Mouse (Mus musculus): ENCODE results near the gene Cdk17. TPM values are rescaled to one million over a fixed set of nuclear protein-coding genes. Genes with fewer than 3 reads are reported as not detected.
A peak's percentile ranks its signal among the peaks of the same experiment; 100 is the strongest.

Gene Cdk17
- polyA plus RNA-seq, 1 experiment from 2014 or later = 26.9 TPM

- Histone ChIP-seq H3K4me3 (ENCODE audit: low read depth, low read length) (no peak overlapping the region), H3K4me2 (ENCODE audit: low read depth, low read length) (no peak overlapping the region), H3K27ac (replicated peaks; ENCODE audit: low read depth, low read length) (no peak overlapping the region), H3K9ac (ENCODE audit: low read depth, low read length) (no peak overlapping the region), H3K36me3 (ENCODE audit: control insufficient read depth, insufficient read depth, low read length) (peaks cover 75% of the 10 kb centered on the region), H3K27me3 (replicated peaks; ENCODE audit: control insufficient read depth, insufficient read depth, low read length) (no peaks in the 10 kb centered on the region), H3K9me3 (ENCODE audit: control insufficient read depth, low read length) (no peaks in the 10 kb centered on the region), H3K4me1 (ENCODE audit: control insufficient read depth, insufficient read depth, low read length) (no peaks in the 10 kb centered on the region)
- 91% methylated on average over 9 of the region's 9 CpGs for WGBS
- no peak for ATAC-seq (ENCODE audit: low read depth)
- no peak for DNase-seq (ENCODE audit: low spot score)
Observed at GRCm38 (mm10) chr10:93234692-93235091, 74.0 kb downstream of the Cdk17 start.

DNA sequence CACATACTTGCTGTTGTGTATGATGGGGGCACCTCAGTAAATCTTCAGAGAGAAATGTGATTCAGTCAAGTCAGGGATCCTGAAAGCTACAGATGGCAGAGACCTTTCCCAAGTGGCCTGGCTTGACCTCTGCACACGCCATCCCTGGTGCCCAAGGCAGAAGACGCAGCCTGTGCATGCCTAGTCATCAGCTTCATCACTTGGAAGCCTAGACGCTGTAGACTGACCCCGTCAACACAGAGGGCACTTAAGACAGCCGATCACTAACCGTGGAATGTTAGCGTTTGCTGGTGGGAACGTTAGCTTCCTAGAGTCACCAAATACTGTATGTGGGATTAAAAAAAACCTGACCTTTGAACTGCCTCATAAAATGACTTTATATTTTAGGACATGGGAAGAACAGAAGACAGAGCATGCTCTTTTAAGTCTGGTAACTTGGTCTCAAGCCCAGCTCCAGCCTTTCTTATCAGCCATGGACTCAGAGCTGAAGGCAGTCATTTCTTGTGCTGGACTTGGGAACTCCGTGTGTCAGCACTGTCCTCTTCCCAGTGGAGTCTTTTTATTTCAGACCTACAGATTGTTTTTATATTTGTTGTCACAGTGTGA is 78.6 kb downstream of the Cdk17 start:
- peaks cover 64% of the 10 kb centered on the region for H3K36me3 ChIP-seq (ENCODE audit: control insufficient read depth, insufficient read depth, low read length)
- DNase-seq (ENCODE audit: low spot score) (no peak), ATAC-seq (ENCODE audit: low read depth) (no peak)
- H3K4me1 ChIP-seq (ENCODE audit: control insufficient read depth, insufficient read depth, low read length) = no peaks in the 10 kb centered on the region
- H3K9ac ChIP-seq (ENCODE audit: low read depth, low read length) = no peak overlapping the region
- no peak overlapping the region for H3K4me2 ChIP-seq (ENCODE audit: low read depth, low read length)
- H3K27ac ChIP-seq (replicated peaks; ENCODE audit: low read depth, low read length) = no peak overlapping the region
- H3K9me3 ChIP-seq (ENCODE audit: control insufficient read depth, low read length) = no peaks in the 10 kb centered on the region
- H3K4me3 ChIP-seq (ENCODE audit: low read depth, low read length) = no peak overlapping the region
- H3K27me3 ChIP-seq (replicated peaks; ENCODE audit: control insufficient read depth, insufficient read depth, low read length) = no peaks in the 10 kb centered on the region
- WGBS = 56% methylated on average over 9 of the region's 9 CpGs

DNA sequence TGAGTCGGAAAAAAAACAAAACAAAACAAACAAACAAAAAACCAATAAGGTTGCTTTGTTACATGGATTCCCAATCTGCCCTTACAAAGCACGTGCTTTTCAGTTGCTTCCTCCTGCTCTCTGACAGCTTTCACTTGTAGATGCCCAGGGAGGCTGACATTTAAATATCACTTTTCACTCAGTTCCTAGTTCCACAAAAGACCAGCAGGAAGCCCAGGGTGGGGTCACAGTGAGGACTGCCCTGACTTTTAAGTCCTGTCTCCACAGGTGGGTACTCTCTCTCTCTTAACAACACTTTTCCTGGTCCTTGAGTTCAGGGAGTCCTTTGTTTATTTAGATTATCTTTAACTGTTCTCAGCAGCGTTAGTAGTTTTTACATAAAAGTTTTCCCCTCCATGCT is 81.5 kb downstream of the Cdk17 start:
- Histone ChIP-seq H3K4me2 (ENCODE audit: low read depth, low read length) (no peak overlapping the region), H3K4me3 (ENCODE audit: low read depth, low read length) (no peak overlapping the region), H3K27me3 (replicated peaks; ENCODE audit: control insufficient read depth, insufficient read depth, low read length) (no peaks in the 10 kb centered on the region), H3K36me3 (ENCODE audit: control insufficient read depth, insufficient read depth, low read length) (peaks cover 45% of the 10 kb centered on the region), H3K9ac (ENCODE audit: low read depth, low read length) (no peak overlapping the region), H3K4me1 (ENCODE audit: control insufficient read depth, insufficient read depth, low read length) (no peaks in the 10 kb centered on the region), H3K9me3 (ENCODE audit: control insufficient read depth, low read length) (no peaks in the 10 kb centered on the region), H3K27ac (replicated peaks; ENCODE audit: low read depth, low read length) (no peak overlapping the region)
- DNase-seq (ENCODE audit: low spot score) (no peak), ATAC-seq (ENCODE audit: low read depth) (no peak)
- 17% methylated on average over 3 of the region's 3 CpGs for whole genome bisulfite sequencing

GRCm38 (mm10) chr10:93242861-93243260 is 82.2 kb downstream of the Cdk17 start:
- Histone ChIP-seq H3K4me1 (ENCODE audit: control insufficient read depth, insufficient read depth, low read length) (peaks cover 4% of the 10 kb centered on the region; the same call in 1 of the 2 replicates), H3K27ac (replicated peaks; ENCODE audit: low read depth, low read length) (no peak overlapping the region), H3K4me3 (ENCODE audit: low read depth, low read length) (no peak overlapping the region), H3K9ac (ENCODE audit: low read depth, low read length) (no peak overlapping the region), H3K9me3 (ENCODE audit: control insufficient read depth, low read length) (no peaks in the 10 kb centered on the region), H3K27me3 (replicated peaks; ENCODE audit: control insufficient read depth, insufficient read depth, low read length) (no peaks in the 10 kb centered on the region), H3K36me3 (ENCODE audit: control insufficient read depth, insufficient read depth, low read length) (peaks cover 40% of the 10 kb centered on the region), H3K4me2 (ENCODE audit: low read depth, low read length) (no peak overlapping the region)
- DNase-seq (ENCODE audit: low spot score) = no peak
- ATAC-seq (ENCODE audit: low read depth) = no peak
- WGBS = 12% methylated on average over 5 of the region's 5 CpGs

DNA sequence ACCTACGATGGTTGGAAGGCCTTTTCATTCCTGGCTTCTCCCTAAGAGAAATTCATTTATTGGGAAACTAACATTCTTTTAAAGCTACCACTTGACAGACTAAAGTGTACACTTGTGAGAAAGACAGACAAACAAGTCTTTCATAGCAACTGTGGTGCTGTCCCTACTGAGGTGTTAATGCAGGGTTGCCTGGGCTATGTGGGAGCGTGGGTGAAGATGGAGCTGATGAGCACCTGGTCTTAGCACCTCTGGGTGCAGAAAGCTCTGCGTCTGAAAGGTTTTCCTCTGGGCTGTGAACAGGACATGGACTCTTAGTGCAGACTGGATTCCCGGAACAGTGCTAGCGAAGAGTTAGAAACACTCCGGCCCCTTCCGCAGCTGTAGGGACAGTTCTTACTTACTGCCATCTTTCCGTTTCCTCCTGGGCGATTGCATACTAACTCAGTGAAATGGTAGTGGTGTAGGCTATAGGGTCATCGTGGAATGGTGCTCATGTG is 83.6 kb downstream of the Cdk17 start:
- no peak for ATAC-seq (ENCODE audit: low read depth)
- H3K27ac ChIP-seq (replicated peaks; ENCODE audit: low read depth, low read length) = no peak overlapping the region
- H3K27me3 ChIP-seq (replicated peaks; ENCODE audit: control insufficient read depth, insufficient read depth, low read length) = no peaks in the 10 kb centered on the region
- WGBS = 74% methylated on average over 10 of the region's 10 CpGs
- no peak for DNase-seq (ENCODE audit: low spot score)
- H3K36me3 ChIP-seq (ENCODE audit: control insufficient read depth, insufficient read depth, low read length) = peaks cover 36% of the 10 kb centered on the region
- H3K4me1 ChIP-seq (ENCODE audit: control insufficient read depth, insufficient read depth, low read length) = peaks cover 10% of the 10 kb centered on the region; the same call in 1 of the 2 replicates
- no peak overlapping the region for H3K4me3 ChIP-seq (ENCODE audit: low read depth, low read length)
- no peaks in the 10 kb centered on the region for H3K9me3 ChIP-seq (ENCODE audit: control insufficient read depth, low read length)
- no peak overlapping the region for H3K9ac ChIP-seq (ENCODE audit: low read depth, low read length)
- no peak overlapping the region for H3K4me2 ChIP-seq (ENCODE audit: low read depth, low read length)

GRCm38 (mm10) chr10:93246185-93246920 is 85.7 kb downstream of the Cdk17 start:
- DNase-seq (ENCODE audit: low spot score) (no peak), ATAC-seq (ENCODE audit: low read depth) (no peak)
- no peak overlapping the region for H3K27ac ChIP-seq (replicated peaks; ENCODE audit: low read depth, low read length)
- H3K9me3 ChIP-seq (ENCODE audit: control insufficient read depth, low read length) = no peaks in the 10 kb centered on the region
- WGBS = 91% methylated on average over 7 of the region's 7 CpGs
- no peak overlapping the region for H3K4me3 ChIP-seq (ENCODE audit: low read depth, low read length)
- H3K36me3 ChIP-seq (ENCODE audit: control insufficient read depth, insufficient read depth, low read length) = peaks cover 30% of the 10 kb centered on the region
- no peak overlapping the region for H3K4me2 ChIP-seq (ENCODE audit: low read depth, low read length)
- H3K27me3 ChIP-seq (replicated peaks; ENCODE audit: control insufficient read depth, insufficient read depth, low read length) = no peaks in the 10 kb centered on the region
- H3K9ac ChIP-seq (ENCODE audit: low read depth, low read length) = no peak overlapping the region
- peaks cover 10% of the 10 kb centered on the region; the same call in 1 of the 2 replicates for H3K4me1 ChIP-seq (ENCODE audit: control insufficient read depth, insufficient read depth, low read length)

DNA sequence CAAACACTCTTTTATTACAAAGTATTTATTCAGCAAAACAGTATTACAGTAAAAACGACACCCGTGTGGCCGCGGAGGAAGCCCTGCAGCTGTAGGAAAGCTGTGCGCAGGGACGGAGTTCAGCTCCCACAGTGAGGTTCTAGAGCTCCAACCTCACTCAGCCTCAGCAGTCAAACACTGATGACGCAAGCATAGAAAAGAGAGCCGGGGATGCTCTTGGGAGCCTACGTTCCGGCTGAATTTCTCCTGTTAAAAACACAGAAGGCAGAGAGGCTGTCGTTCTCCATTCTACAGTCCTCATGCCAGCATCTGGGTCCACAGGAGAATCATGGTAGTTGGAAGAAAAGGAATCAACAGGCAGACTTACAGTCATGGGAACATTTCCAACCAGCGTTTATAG is 86.7 kb downstream of the Cdk17 start:
- H3K4me1 ChIP-seq (ENCODE audit: control insufficient read depth, insufficient read depth, low read length) = peaks cover 10% of the 10 kb centered on the region; the same call in 1 of the 2 replicates
- DNase-seq (ENCODE audit: low spot score) = no peak
- H3K4me3 ChIP-seq (ENCODE audit: low read depth, low read length) = no peak overlapping the region
- no peak overlapping the region; the same call in 1 of the 2 replicates for H3K27ac ChIP-seq (replicated peaks; ENCODE audit: low read depth, low read length)
- peaks cover 29% of the 10 kb centered on the region; the same call in 1 of the 2 replicates for H3K36me3 ChIP-seq (ENCODE audit: control insufficient read depth, insufficient read depth, low read length)
- no peak for ATAC-seq (ENCODE audit: low read depth)
- no peaks in the 10 kb centered on the region for H3K9me3 ChIP-seq (ENCODE audit: control insufficient read depth, low read length)
- 79% methylated on average over 12 of the region's 12 CpGs for WGBS
- no peak overlapping the region for H3K9ac ChIP-seq (ENCODE audit: low read depth, low read length)
- H3K4me2 ChIP-seq (ENCODE audit: low read depth, low read length) = no peak overlapping the region
- H3K27me3 ChIP-seq (replicated peaks; ENCODE audit: control insufficient read depth, insufficient read depth, low read length) = no peaks in the 10 kb centered on the region

GRCm38 (mm10) chr10:93247902-93248301 is 87.2 kb downstream of the Cdk17 start:
- 44% methylated on average over 6 of the region's 6 CpGs for WGBS
- Histone ChIP-seq H3K9me3 (ENCODE audit: control insufficient read depth, low read length) (no peaks in the 10 kb centered on the region), H3K9ac (ENCODE audit: low read depth, low read length) (no peak overlapping the region), H3K36me3 (ENCODE audit: control insufficient read depth, insufficient read depth, low read length) (peaks cover 33% of the 10 kb centered on the region), H3K27me3 (replicated peaks; ENCODE audit: control insufficient read depth, insufficient read depth, low read length) (no peaks in the 10 kb centered on the region), H3K27ac (replicated peaks; ENCODE audit: low read depth, low read length) (no peak overlapping the region; the same call in 1 of the 2 replicates), H3K4me2 (ENCODE audit: low read depth, low read length) (no peak overlapping the region), H3K4me3 (ENCODE audit: low read depth, low read length) (no peak overlapping the region), H3K4me1 (ENCODE audit: control insufficient read depth, insufficient read depth, low read length) (peaks cover 10% of the 10 kb centered on the region; the same call in 1 of the 2 replicates)
- ATAC-seq (ENCODE audit: low read depth) (peak; percentile 62; the same call in 1 of the 2 replicates), DNase-seq (ENCODE audit: low spot score) (peak; percentile 66)

Measured in embryonic facial prominence, embryonic 14.5 days (tissue).